Mouse (Mus musculus): ENCODE results near the gene Rpl22l1.

GRCm38 (mm10) chr3:28755477-28755876 lies 49.8 kb upstream of the Rpl22l1 start:
- no peak for TF ChIP-seq CTCF (IDR thresholded peaks at IDR 0.05; ENCODE audit: borderline replicate concordance, insufficient read depth, low read length)
- no peak for TF ChIP-seq POLR2A (IDR thresholded peaks at IDR 0.05; ENCODE audit: low read depth, low read length)
